Mouse (Mus musculus) neural tube, embryonic 10.5 days (tissue): Measurements from ENCODE around the gene F12.

Experiments used
- DNase-seq: peaks from one replicate; pipeline ENCODE4 v3.0.0-alpha.2; 2017; ENCODE audit warnings: low spot score; ENCODE audit errors: extremely low spot score

Gene F12

GRCm38 (mm10) chr13:55414743-55415380 is 11.7 kb downstream of the F12 start, which contains the start of gene Pfn3:
Gene Pfn3 (minus strand): TSS chr13:55415232.
- peak; percentile 67 for DNase-seq

GRCm38 (mm10) chr13:55413333-55413732 is 13.3 kb downstream of the F12 start:
- no peak for DNase-seq

GRCm38 (mm10) chr13:55412643-55413307 is 13.8 kb downstream of the F12 start:
- DNase-seq = no peak

- DNase-seq = no peak
Observed at GRCm38 (mm10) chr13:55411826-55412225, 14.8 kb downstream of the F12 start.

GRCm38 (mm10) chr13:55408546-55409120 is 18.0 kb downstream of the F12 start:
- no peak for DNase-seq

- no peak for DNase-seq
Observed at GRCm38 (mm10) chr13:55407341-55407740, 19.3 kb downstream of the F12 start.

- no peak for DNase-seq
Observed at GRCm38 (mm10) chr13:55405783-55406390, 20.7 kb downstream of the F12 start.

GRCm38 (mm10) chr13:55404853-55405782 is 21.5 kb downstream of the F12 start:
- DNase-seq = peak; percentile 84

- DNase-seq = no peak
Observed at GRCm38 (mm10) chr13:55403935-55404852, 22.4 kb downstream of the F12 start.

GRCm38 (mm10) chr13:55403266-55403665 is 23.3 kb downstream of the F12 start:
- DNase-seq = no peak

GRCm38 (mm10) chr13:55400039-55400346 is 26.6 kb downstream of the F12 start:
- no peak for DNase-seq

- DNase-seq = no peak
Observed at GRCm38 (mm10) chr13:55399300-55400038, 27.1 kb downstream of the F12 start.

GRCm38 (mm10) chr13:55398088-55398487 is 28.5 kb downstream of the F12 start, which contains the start of gene Slc34a1:
Gene Slc34a1 (plus strand): TSS chr13:55398187.
- no peak for DNase-seq

- no peak for DNase-seq
Observed at GRCm38 (mm10) chr13:55392933-55393332, 33.7 kb downstream of the F12 start.

GRCm38 (mm10) chr13:55391626-55392029 is 35.0 kb downstream of the F12 start:
- no peak for DNase-seq

GRCm38 (mm10) chr13:55390644-55391043 is 35.9 kb downstream of the F12 start:
- no peak for DNase-seq

GRCm38 (mm10) chr13:55381790-55382189 is 44.8 kb downstream of the F12 start:
- DNase-seq = no peak

- no peak for DNase-seq
Observed at GRCm38 (mm10) chr13:55378907-55379580, 47.5 kb downstream of the F12 start.

- DNase-seq = no peak
Observed at GRCm38 (mm10) chr13:55375877-55376276, 50.7 kb downstream of the F12 start.
